Mouse (Mus musculus) kidney, adult 2 months (tissue): ENCODE data around the gene Hist1h3g. TPM values are rescaled to one million over a fixed set of nuclear protein-coding genes. Genes with fewer than 3 reads are reported as not detected.
"Not testable (repeated sequence)": the region's sequence is repeated elsewhere in the genome, so short reads cannot be mapped to it uniquely, and the experiment has no call there.

Source experiments
- DNase-seq: peaks from one replicate; pipeline ENCODE4 v3.0.0; 2021
- H3K27ac ChIP-seq: fragments of 200-500 bp; 2 replicates; pipeline ENCODE4 v1.5.1; 2012; ENCODE audit warnings: low read depth, low read length, control low read depth, inconsistent platforms; ENCODE audit not compliant: insufficient read depth
- H3K27me3 ChIP-seq: fragments of 200-500 bp; replicated peaks from 2 replicates; pipeline ENCODE4 v1.6.1; 2012; ENCODE audit warnings: mild to moderate bottlenecking, moderate library complexity, low read length, inconsistent platforms; ENCODE audit not compliant: control insufficient read depth, insufficient read depth
- H3K36me3 ChIP-seq: fragments of 200-500 bp; 2 replicates; pipeline ENCODE4 v1.6.1; 2012; ENCODE audit warnings: mild to moderate bottlenecking, moderate library complexity, low read length, inconsistent platforms; ENCODE audit not compliant: control insufficient read depth, insufficient read depth
- H3K4me1 ChIP-seq: fragments of 200-500 bp; 2 replicates; pipeline ENCODE4 v1.6.1; 2011; ENCODE audit warnings: low read length; ENCODE audit not compliant: control insufficient read depth, insufficient read depth
- H3K4me3 ChIP-seq: fragments of 200-500 bp; 2 replicates; pipeline ENCODE4 v1.5.1; 2011; ENCODE audit warnings: mild to moderate bottlenecking, low read depth, low read length, control low read depth; ENCODE audit not compliant: insufficient read depth
- CTCF ChIP-seq: fragments of 200-500 bp; conservative IDR thresholded peaks from 2 replicates; pipeline ENCODE4 v1.5.1; 2011; ENCODE audit warnings: low read depth, mild to moderate bottlenecking, control low read depth, low read length, moderate library complexity, mixed read lengths; ENCODE audit not compliant: insufficient read depth, insufficient read length
- POLR2A ChIP-seq: fragments of 200-500 bp; IDR thresholded peaks from one replicate; pipeline ENCODE4 v1.6.1; 2011; ENCODE audit warnings: low read depth, low read length, control low read depth
- WGBS: fragments of 180-500 bp; shearing (Covaris S2); methylation state at CpG from one replicate; pipeline ENCODE4 v1.1.7; 2018; 5-methylcytosine and 5-hydroxymethylcytosine counted together
- polyA plus RNA-seq: library from polyadenylated mRNA; depleted of rRNA; stranded (reverse); fragments of >200 nt; gene quantifications from 2 replicates; pipeline ENCODE4 v1.2.3, GENCODE M21; 2012

Hist1h3g gene
- polyA plus RNA-seq, 1 experiment = 0.25 TPM

DNA sequence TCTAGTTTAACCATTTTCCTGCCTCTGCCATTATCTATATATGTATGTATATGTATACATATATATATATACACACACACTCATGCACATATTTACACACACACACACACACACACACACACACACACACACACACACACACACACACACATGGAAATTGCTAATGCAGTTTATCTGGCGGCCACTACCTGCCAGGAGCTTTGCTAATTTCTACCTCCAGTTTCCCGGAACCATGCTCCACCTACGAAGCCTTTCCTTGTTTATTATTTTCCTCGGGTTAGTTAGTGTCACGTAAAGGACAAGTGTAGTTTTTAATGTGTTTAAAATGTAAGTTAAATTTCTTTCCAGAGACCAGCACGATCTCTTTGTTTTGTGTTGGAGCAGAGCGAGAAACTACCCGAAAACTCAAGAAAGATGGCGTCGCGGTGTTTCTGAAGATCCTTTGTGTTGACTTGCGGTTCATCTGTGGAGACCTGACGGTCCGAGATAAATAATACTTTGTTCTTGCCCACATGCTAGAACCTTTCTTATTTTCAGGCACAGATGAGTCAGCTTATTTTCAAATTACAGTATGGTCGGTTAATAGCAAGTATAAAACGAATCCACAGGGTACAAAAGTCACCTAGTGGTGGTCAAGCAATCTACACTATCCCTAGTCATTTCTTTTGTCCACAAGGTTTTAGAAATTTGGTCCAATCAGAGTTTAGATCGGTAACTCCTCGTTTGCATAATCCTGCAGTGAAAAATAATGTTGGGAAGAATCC is 27.7 kb downstream of the Hist1h3g start:
- Histone ChIP-seq H3K4me3 (peak overlapping the region; percentile 31), H3K36me3 (no peaks in the 10 kb centered on the region), H3K4me1 (peaks cover 2% of the 10 kb centered on the region; the same call in 1 of the 2 replicates), H3K27ac (peak overlapping the region; percentile 61; the same call in 1 of the 2 replicates), H3K27me3 (no peaks in the 10 kb centered on the region)
- WGBS = 3% methylated on average over 18 of the region's 18 CpGs
- peak; percentile 62 for DNase-seq
- no peak for TF ChIP-seq POLR2A
- no peak for TF ChIP-seq CTCF

DNA sequence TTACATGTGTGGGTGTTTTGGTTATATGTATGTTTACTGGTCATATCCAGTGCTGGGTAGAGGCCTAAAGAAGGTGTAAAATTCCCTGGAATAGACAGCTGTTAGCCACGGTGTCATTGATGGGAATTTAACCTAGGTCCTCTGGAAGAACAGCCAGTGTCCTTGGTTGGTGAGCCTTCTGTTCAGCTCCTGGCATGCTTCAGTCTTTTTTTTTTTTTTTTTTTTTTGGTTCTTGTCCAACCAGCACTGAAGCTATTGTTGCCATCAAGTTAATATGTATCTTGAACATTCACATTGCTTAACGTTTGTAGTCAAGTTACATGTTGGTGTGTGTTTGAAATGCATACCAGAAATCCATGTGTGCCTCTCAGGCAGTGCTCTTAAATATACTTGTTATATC is 29.3 kb downstream of the Hist1h3g start:
- TF ChIP-seq CTCF (no peak), POLR2A (no peak)
- H3K36me3 ChIP-seq = no peaks in the 10 kb centered on the region
- H3K4me1 ChIP-seq = peaks cover 2% of the 10 kb centered on the region; the same call in 1 of the 2 replicates
- DNase-seq = no peak
- H3K27me3 ChIP-seq = no peaks in the 10 kb centered on the region
- no peak overlapping the region for H3K27ac ChIP-seq
- WGBS = 58% methylated on average over 2 of the region's 2 CpGs
- no peak overlapping the region for H3K4me3 ChIP-seq

- Histone ChIP-seq H3K4me3 (peak overlapping the region; percentile 41), H3K27ac (peak overlapping the region; percentile 74; the same call in 1 of the 2 replicates)
- H3K36me3 ChIP-seq, H3K27me3 ChIP-seq, H3K4me1 ChIP-seq, DNase-seq: not testable (repeated sequence)
- whole genome bisulfite sequencing = 4% methylated on average over 31 of the region's 41 CpGs
Observed at GRCm38 (mm10) chr13:23570261-23571021, 35.2 kb downstream of the Hist1h3g start.

GRCm38 (mm10) chr13:23571022-23571503 is 35.8 kb downstream of the Hist1h3g start, which contains the start of the genes Hist1h2ae and Hist1h2bg:
Gene Hist1h2ae, minus strand, starts transcription at chr13:23571220.
Gene Hist1h2bg, plus strand, starts transcription at chr13:23571396.
- under 1% methylated on average over 18 of the region's 18 CpGs for WGBS
- H3K36me3 ChIP-seq = no peaks in the 10 kb centered on the region
- TF ChIP-seq POLR2A (no peak), CTCF (no peak)
- H3K27ac ChIP-seq = peak within 1 kb of the TSS; percentile 77
- H3K4me1 ChIP-seq = no peaks in the 10 kb centered on the region; the same call in 1 of the 2 replicates
- peak; percentile 85 for DNase-seq
- peaks cover 2% of the 10 kb centered on the region; the same call in 1 of the 2 replicates for H3K27me3 ChIP-seq
- peak within 1 kb of the TSS; percentile 60 for H3K4me3 ChIP-seq

DNA sequence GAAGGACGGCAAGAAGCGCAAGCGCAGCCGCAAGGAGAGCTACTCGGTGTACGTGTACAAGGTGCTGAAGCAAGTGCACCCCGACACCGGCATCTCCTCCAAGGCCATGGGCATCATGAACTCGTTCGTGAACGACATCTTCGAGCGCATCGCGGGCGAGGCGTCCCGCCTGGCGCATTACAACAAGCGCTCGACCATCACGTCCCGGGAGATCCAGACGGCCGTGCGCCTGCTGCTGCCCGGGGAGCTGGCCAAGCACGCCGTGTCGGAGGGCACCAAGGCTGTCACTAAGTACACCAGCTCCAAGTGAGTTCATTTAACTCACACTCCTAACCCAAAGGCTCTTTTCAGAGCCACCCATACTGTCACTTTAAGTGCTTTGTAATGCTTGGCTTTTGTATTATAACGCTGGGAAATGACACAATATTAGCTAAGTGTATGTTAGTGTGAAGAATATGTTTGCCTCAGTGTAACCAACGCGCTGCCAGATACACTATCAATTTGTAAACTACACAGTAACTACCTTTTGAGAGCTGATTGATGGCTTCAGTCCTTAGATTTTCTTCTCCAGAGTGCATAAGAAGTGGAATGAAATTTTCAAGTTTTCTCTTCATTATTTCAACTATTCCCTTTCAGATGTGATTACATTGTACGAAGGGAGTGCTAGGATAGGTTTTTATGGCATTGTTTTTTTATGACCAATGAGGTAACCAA is 36.4 kb downstream of the Hist1h3g start:
- H3K27ac ChIP-seq = peak overlapping the region; percentile 77
- not testable (repeated sequence) for DNase-seq, H3K36me3 ChIP-seq, H3K27me3 ChIP-seq, H3K4me1 ChIP-seq
- peak overlapping the region; percentile 60 for H3K4me3 ChIP-seq
- WGBS = 2% methylated on average over 18 of the region's 34 CpGs

GRCm38 (mm10) chr13:23572218-23573033 is 37.2 kb downstream of the Hist1h3g start:
- WGBS = 55% methylated on average over 2 of the region's 2 CpGs
- DNase-seq = no peak
- Histone ChIP-seq H3K27ac (no peak overlapping the region), H3K4me1 (no peaks in the 10 kb centered on the region; the same call in 1 of the 2 replicates), H3K4me3 (no peak overlapping the region), H3K36me3 (no peaks in the 10 kb centered on the region), H3K27me3 (peaks cover 2% of the 10 kb centered on the region; the same call in 1 of the 2 replicates)
- TF ChIP-seq CTCF (no peak), POLR2A (no peak)

DNA sequence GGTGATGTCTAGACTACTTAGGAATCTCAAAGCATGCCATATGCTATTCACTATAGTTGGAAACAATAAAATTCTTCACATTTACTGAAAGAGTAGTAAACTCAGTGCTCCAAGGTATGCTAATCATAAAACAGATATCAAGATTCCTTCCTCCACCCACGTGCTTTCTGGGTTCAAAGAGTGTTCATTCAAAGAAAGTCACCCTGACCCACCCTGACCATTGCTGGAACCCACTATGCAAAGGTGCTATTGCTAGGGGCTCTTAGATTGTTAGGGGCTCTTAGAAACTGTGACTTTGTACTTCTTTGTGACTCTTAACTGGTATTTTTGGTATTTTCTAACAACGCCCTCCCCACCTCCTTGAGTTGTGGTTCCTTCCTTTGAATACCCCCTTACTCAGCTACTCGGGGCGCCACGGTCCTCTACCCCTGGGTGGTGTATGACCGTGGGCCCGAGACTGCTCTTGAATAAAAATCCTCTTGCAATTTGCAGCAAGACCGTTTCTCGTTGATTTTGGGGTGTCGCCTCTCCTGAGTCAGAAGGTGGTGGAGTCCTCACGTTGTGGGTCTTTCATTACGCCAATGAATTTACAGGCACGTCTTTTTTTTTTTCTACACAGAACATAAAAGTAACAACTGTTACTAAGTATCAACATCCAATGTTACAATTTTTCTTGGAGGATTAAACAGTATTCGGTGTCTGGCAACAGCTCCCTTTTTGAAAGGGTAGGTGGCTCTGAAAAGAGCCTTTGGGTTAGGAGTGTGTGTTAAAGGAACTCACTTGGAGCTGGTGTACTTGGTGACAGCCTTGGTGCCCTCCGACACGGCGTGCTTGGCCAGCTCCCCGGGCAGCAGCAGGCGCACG is 38.0 kb downstream of the Hist1h3g start:
- H3K27ac ChIP-seq, H3K36me3 ChIP-seq, DNase-seq, H3K27me3 ChIP-seq, H3K4me1 ChIP-seq: not testable (repeated sequence)
- H3K4me3 ChIP-seq = 0 out of 2 replicates have a peak overlapping the region, but pooled peaks have one; percentile 26
- 21% methylated on average over 20 of the region's 20 CpGs for WGBS

- not testable (repeated sequence) for H3K27me3 ChIP-seq, H3K36me3 ChIP-seq, H3K27ac ChIP-seq, H3K4me1 ChIP-seq
- 4% methylated on average over 42 of the region's 42 CpGs for WGBS
- DNase-seq = peak; percentile 90
- H3K4me3 ChIP-seq = peak within 1 kb of the TSS; percentile 26; the same call in 1 of the 2 replicates
Observed at GRCm38 (mm10) chr13:23573898-23574524, 38.8 kb downstream of the Hist1h3g start, which contains the start of the genes Hist1h2bf and Hist1h2ad. Gene Hist1h2bf, minus strand, starts transcription at chr13:23574196. Gene Hist1h2ad, plus strand, starts transcription at chr13:23574381.
